9 mouse cellular contexts compared by ENCODE assay signal in the genomic region with DNA sequence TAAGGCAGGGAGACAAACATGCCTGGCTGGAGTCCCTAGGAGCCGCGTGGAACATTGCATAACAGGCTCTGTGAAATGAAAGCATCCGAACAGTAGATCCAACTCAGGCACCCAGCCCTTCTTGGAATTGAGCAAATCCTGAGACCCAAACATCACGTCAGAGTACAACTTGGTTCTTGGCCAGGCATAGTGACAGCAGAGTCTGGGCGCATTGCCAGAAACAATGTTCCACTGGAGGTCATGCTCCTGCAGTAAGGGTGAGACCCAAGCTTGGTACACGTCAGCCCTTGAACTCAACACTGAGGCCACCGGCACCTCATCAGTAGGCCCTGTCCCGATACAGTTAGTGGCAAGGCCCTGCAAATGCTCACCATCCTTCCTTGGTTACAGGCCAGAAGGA. TPM values are rescaled to one million over a fixed set of nuclear protein-coding genes. Genes with fewer than 3 reads are reported as not detected.
DNase-seq lines count a peak whose midpoint lies in the region; ATAC-seq lines count a peak whose summit lies in the region.
"Had no signal": no experiment of that assay in that cellular context is flagged by ENCODE, and none has a peak within 500 bp of the region (broad histone marks: within the 10 kb centered on the region; RNA-seq: fewer than 3 reads in every experiment).

No protein-coding gene starts in this region.

- H3K36me3 ChIP-seq in intestine, embryonic 16.5 days (ENCODE audit: control insufficient read depth, insufficient read depth, low read length), result no peaks in the 10 kb centered on the region

- no peaks in the 10 kb centered on the region for H3K27me3 ChIP-seq in intestine, embryonic 16.5 days (replicated peaks; ENCODE audit: control insufficient read depth, insufficient read depth, low read length)

- DNase-seq in 3134 (ENCODE audit: extremely low read depth, insufficient read length, low spot score), result peak; percentile 44
- DNase-seq in adrenal gland, postnatal 14 days, result peak; percentile 91
- peak; percentile 84 for DNase-seq in gastrocnemius, adult 18-20 months (ENCODE audit: low spot score)
- peak; percentile 65 to 76 for DNase-seq in left cerebral cortex, postnatal 14 days (ENCODE audit: low spot score in 2 of 2)
- DNase-seq in right cerebral cortex, postnatal 25 days, result peak; percentile 32
- no peak for DNase-seq in spleen, postnatal 10 days (ENCODE audit: low spot score in 2 of 2)
- no peak for DNase-seq in embryo, embryonic 9.5 days (ENCODE audit: extremely low spot score)

- H3K9ac ChIP-seq in intestine, embryonic 16.5 days (ENCODE audit: low read depth, low read length), result no peak overlapping the region

- ATAC-seq in intestine, embryonic 16.5 days, result peak; percentile 71

- no peak overlapping the region for H3K4me3 ChIP-seq in intestine, embryonic 16.5 days (ENCODE audit: low read length)

- H3K9me3 ChIP-seq in intestine, embryonic 16.5 days (ENCODE audit: control insufficient read depth, low read length), result no peaks in the 10 kb centered on the region

- H3K4me2 ChIP-seq in intestine, embryonic 16.5 days (ENCODE audit: low read depth, low read length), result no peak overlapping the region

- intact Hi-C loops in left cerebral cortex, postnatal 14 days (cut with DNase I), result no loop called here

- no peak overlapping the region for H3K27ac ChIP-seq in intestine, embryonic 16.5 days (ENCODE audit: low read length)

- 58% methylated on average over 8 of the region's 8 CpGs for WGBS in intestine, embryonic 16.5 days

- H3K4me1 ChIP-seq in intestine, embryonic 16.5 days (ENCODE audit: control insufficient read depth, insufficient read depth, low read length), result peaks cover 8% of the 10 kb centered on the region; the same call in 1 of the 2 replicates

RNA-seq across cellular contexts. Expression of gene Ppp1r3g, which starts 35.4 kb away (rescaled TPM):
- 0.26 and 0.82 TPM in 2 replicates for total RNA-seq in adrenal gland, postnatal 14 days (2021)
- total RNA-seq in gastrocnemius, adult 18-20 months (2021), result not detected
- polyA plus RNA-seq in intestine, embryonic 16.5 days (2015; fragmentation: Nextera tagmentation; extraction: Ambion mirVana), result 0.48 and 0.49 TPM in 2 replicates
- 10 to 100 TPM; 11.0 to 17.4 TPM for total RNA-seq in left cerebral cortex, postnatal 14 days (2021)
- polyA plus RNA-seq: spleen, adult 2 months had no signal

Comparison
In these comparisons a context has a peak if more than half of its experiments do, and no peak if none do; other contexts are left out.
1. DNase-seq: peak in 3134 (single experiment), adrenal gland, postnatal 14 days (single experiment), gastrocnemius, adult 18-20 months (single experiment), left cerebral cortex, postnatal 14 days (2 of 2) and right cerebral cortex, postnatal 25 days (single experiment); none in spleen, postnatal 10 days (0 of 2) and embryo, embryonic 9.5 days (single experiment).